Comparison of ENCODE assay signal across 16 mouse cellular contexts in genomic region chr3:111102646-111103045, GRCm38 (mm10).
A peak's percentile ranks its signal among the peaks of the same experiment; 100 is the strongest.
DNase-seq lines count a peak whose midpoint lies in the region; ATAC-seq and TF ChIP-seq lines count a peak whose summit lies in the region.
"Had no signal": no experiment of that assay in that cellular context is flagged by ENCODE, and none has a peak within 500 bp of the region (broad histone marks: within the 10 kb centered on the region; RNA-seq: fewer than 3 reads in every experiment).

No protein-coding gene starts in this region.

- peak; percentile 99 for ATAC-seq in frontal cortex, adult (ENCODE audit: low TSS enrichment)
- no peak for ATAC-seq in erythroid progenitor cell, adult 5-6 weeks (replicated peaks; ENCODE audit: low FRiP score, poor library complexity, severe bottlenecking)
- ATAC-seq: activated CD4-positive, CD25-positive, alpha-beta regulatory T cell, adult 4 months; CD4-positive, CD25-positive, alpha-beta regulatory T cell, adult 4 months; forebrain, embryonic 15.5 days had no signal

- no peak for DNase-seq in frontal cortex, postnatal 25 days (ENCODE audit: low spot score in 2 of 2)
- DNase-seq in left cerebral cortex, adult 18-20 months (ENCODE audit: low spot score in 2 of 2) = peak; percentile 8 to 23
- no peak for DNase-seq in left cerebral cortex, postnatal 10 days (ENCODE audit: extremely low spot score in 1 of 2, low spot score in 2 of 2)
- DNase-seq in brain, embryonic 14.5 days (ENCODE audit: low read depth) = peak; percentile 2
- DNase-seq in left cerebral cortex, adult 9 months (ENCODE audit: low spot score in 2 of 2) = peak; percentile 20 to 30
- no peak for DNase-seq in embryo, embryonic 10.5 days (ENCODE audit: low spot score)
- DNase-seq: heart, postnatal 10 days; kidney, adult 11 months; lung, embryonic 14.5 days; midbrain, embryonic 14.5 days; thymus, postnatal 25 days had no signal

- TF ChIP-seq CTCF in brain, embryonic 14.5 days (IDR thresholded peaks at IDR 0.05; ENCODE audit: borderline replicate concordance, extremely low read depth, insufficient read depth, insufficient read length) = no peak

- intact Hi-C loops in left cerebral cortex, postnatal 10 days (cut with DNase I) = no loop called here

- TF ChIP-seq POLR2A in brain, embryonic 14.5 days (IDR thresholded peaks at IDR 0.05; ENCODE audit: borderline replicate concordance, extremely low read depth, insufficient read depth, insufficient read length, poor library complexity, severe bottlenecking) = no peak

Comparison
In these comparisons a context has a peak if more than half of its experiments do, and no peak if none do; other contexts are left out.
1. DNase-seq: peak in left cerebral cortex, adult 18-20 months (2 of 2), brain, embryonic 14.5 days (single experiment) and left cerebral cortex, adult 9 months (2 of 2); none in frontal cortex, postnatal 25 days (0 of 2), left cerebral cortex, postnatal 10 days (0 of 2) and embryo, embryonic 10.5 days (single experiment).